Mouse (Mus musculus) E14TG2a.4 (cell line): ENCODE results near the gene Tmsb15b2.

Experiments used
- CTCF ChIP-seq: conservative IDR thresholded peaks from 2 replicates; pipeline ENCODE4 v1.5.1; 2014; ENCODE audit warnings: low read length
- POU5F1 ChIP-seq: IDR thresholded peaks from 2 replicates; pipeline ENCODE4 v1.6.1; 2014; ENCODE audit warnings: low read length, borderline replicate concordance

DNA sequence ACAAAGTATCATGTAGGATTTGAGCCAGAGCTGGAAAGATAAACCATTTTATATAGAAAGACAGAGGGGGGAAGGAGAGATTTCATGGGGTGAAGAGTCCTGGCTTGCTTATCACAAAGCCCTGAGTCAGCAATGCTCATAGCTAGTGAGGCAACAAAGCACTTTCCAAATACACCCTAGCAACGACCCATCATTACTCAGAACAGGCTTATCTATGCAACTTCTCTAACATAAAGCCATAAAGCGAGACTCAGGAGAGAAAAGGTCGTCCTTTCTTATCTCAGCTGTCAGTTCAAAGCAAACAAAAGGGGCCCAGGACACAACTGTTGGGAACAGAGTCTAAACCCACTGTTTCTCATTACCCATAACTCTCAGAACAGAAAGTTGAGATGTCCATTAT lies 37.3 kb downstream of the Tmsb15b2 start:
- no peak for TF ChIP-seq CTCF
- no peak for TF ChIP-seq POU5F1
